Mouse (Mus musculus) G1E (cell line): ENCODE data around the gene Des. TPM values are rescaled to one million over a fixed set of nuclear protein-coding genes. Genes with fewer than 3 reads are reported as not detected.
A peak's percentile ranks its signal among the peaks of the same experiment; 100 is the strongest.

Source experiments
- ATAC-seq: 2 replicates; pipeline ENCODE4 v1.8.0; 2016; ENCODE audit warnings: mild to moderate bottlenecking; ENCODE audit not compliant: insufficient number of reproducible peaks, poor library complexity, low FRiP score, severe bottlenecking; ENCODE audit errors: extremely low read depth
- DNase-seq: peaks from one replicate; pipeline ENCODE4 v3.0.0; 2012; ENCODE audit warnings: low spot score
- H3K27me3 ChIP-seq: 2 replicates; pipeline ENCODE4 v1.6.1; 2012; ENCODE audit warnings: mild to moderate bottlenecking, low read length, inconsistent platforms; ENCODE audit not compliant: insufficient read depth
- H3K36me3 ChIP-seq: replicated peaks from 2 replicates; pipeline ENCODE3; 2012; ENCODE audit warnings: mild to moderate bottlenecking, inconsistent platforms
- H3K4me1 ChIP-seq: 2 replicates; pipeline ENCODE4 v1.6.1; 2012; ENCODE audit warnings: low read depth, low read length, inconsistent platforms, mixed read lengths; ENCODE audit not compliant: insufficient read depth
- H3K4me3 ChIP-seq: 2 replicates; pipeline ENCODE4 v1.5.1; 2012; ENCODE audit warnings: low read depth, mild to moderate bottlenecking, inconsistent platforms, low read length, moderate library complexity, mixed read lengths
- H3K9me3 ChIP-seq: replicated peaks from 2 replicates; pipeline ENCODE4 v1.6.1; 2012; ENCODE audit warnings: inconsistent platforms
- CTCF ChIP-seq: IDR thresholded peaks from 2 replicates; pipeline ENCODE4 v1.5.1; 2012; ENCODE audit warnings: low read depth, low read length, inconsistent platforms, mixed read lengths
- GATA1 ChIP-seq: IDR thresholded peaks from 2 replicates; pipeline ENCODE4 v1.6.1; 2012; ENCODE audit warnings: borderline replicate concordance, low read length, inconsistent platforms, mixed read lengths
- GATA2 ChIP-seq: IDR thresholded peaks from 2 replicates; pipeline ENCODE4 v1.6.1; 2012; ENCODE audit warnings: low read depth, low read length, inconsistent platforms, borderline replicate concordance
- POLR2AphosphoS5 ChIP-seq: IDR thresholded peaks from 2 replicates; pipeline ENCODE4 v1.6.1; 2012; ENCODE audit warnings: low read depth, low read length, inconsistent platforms; ENCODE audit not compliant: insufficient replicate concordance
- TAL1 ChIP-seq: conservative IDR thresholded peaks from 2 replicates; pipeline ENCODE4 v1.6.1; 2012; ENCODE audit warnings: low read depth, low read length, inconsistent platforms, mixed read lengths
- polyA plus RNA-seq: library from polyadenylated mRNA; stranded (reverse); fragments of >175 nt; gene quantifications from 2 replicates; pipeline ENCODE4 v1.2.3, GENCODE M21; 2012
- total RNA-seq, 2 experiments: library from RNA; stranded (forward) in 1 of 2; stranded (reverse) in 1 of 2; fragments of 200-1000 nt in 1 of 2; fragments of >200 nt in 1 of 2; fragmentation: Nextera tagmentation in 1 of 2; gene quantifications; 2 replicates each; pipeline ENCODE4 v1.2.3; 2014 to 2017

Gene Des
- total and polyA plus RNA-seq, 3 experiments, result 5.6 to 13.8 (median 12.9) TPM

DNA sequence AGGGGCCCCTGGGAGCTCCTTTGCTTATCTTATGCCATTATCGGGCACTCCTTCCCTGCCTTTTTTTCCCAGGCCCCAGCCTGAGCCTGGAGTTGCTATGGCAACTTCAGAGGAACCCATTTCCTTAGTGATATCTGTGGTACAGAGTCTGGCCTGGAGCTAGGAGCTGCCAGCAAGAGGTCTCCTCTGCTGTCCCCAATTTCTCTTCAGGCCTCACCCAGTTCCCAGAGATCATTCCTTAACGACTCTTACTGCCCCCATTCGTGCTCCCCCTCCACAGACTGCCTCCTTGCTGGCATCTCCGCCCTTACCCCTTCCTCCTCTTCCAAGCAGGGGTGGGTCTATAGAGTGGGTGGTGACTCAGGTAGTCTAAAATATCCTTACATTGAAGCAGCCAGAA is 26.0 kb downstream of the Des start:
- no peaks in the 10 kb centered on the region for H3K36me3 ChIP-seq
- peaks cover 8% of the 10 kb centered on the region for H3K9me3 ChIP-seq
- H3K4me3 ChIP-seq, result no peak overlapping the region
- peaks cover 50% of the 10 kb centered on the region for H3K27me3 ChIP-seq
- H3K4me1 ChIP-seq, result peaks cover 29% of the 10 kb centered on the region
- ATAC-seq, result no peak
- TF ChIP-seq GATA1, result no peak
- TF ChIP-seq POLR2AphosphoS5, result no peak
- DNase-seq, result no peak

DNA sequence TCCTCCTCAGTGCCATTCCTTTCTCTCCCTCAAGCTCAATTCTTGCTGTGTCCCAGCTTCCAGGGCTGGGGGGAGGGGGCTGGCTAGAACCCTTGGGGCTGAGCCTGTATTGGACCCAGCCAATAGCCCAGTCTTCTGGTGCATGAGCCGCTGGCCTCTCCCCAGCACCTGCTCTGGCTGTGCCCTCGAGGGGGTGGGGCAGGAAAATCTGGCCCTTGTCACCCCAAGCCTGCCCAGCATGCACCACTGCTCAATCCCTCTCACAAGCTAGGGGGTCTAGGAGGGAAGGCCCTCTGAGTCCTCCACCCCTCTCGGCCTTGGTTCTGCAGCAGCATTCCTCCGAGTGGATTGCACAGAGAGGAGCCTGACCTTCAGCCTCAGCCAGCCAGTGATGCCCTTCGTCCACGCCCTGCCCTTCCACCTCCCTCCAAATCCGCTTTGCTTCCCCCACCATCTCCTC is 27.4 kb downstream of the Des start:
- TF ChIP-seq GATA1, result no peak
- no peak for TF ChIP-seq CTCF
- no peak for TF ChIP-seq GATA2
- no peak for TF ChIP-seq TAL1
- no peak for TF ChIP-seq POLR2AphosphoS5
- Histone ChIP-seq H3K4me1 (peaks cover 17% of the 10 kb centered on the region), H3K4me3 (no peak overlapping the region), H3K36me3 (no peaks in the 10 kb centered on the region), H3K9me3 (peaks cover 8% of the 10 kb centered on the region), H3K27me3 (peaks cover 43% of the 10 kb centered on the region)
- no peak for DNase-seq
- no peak for ATAC-seq

DNA sequence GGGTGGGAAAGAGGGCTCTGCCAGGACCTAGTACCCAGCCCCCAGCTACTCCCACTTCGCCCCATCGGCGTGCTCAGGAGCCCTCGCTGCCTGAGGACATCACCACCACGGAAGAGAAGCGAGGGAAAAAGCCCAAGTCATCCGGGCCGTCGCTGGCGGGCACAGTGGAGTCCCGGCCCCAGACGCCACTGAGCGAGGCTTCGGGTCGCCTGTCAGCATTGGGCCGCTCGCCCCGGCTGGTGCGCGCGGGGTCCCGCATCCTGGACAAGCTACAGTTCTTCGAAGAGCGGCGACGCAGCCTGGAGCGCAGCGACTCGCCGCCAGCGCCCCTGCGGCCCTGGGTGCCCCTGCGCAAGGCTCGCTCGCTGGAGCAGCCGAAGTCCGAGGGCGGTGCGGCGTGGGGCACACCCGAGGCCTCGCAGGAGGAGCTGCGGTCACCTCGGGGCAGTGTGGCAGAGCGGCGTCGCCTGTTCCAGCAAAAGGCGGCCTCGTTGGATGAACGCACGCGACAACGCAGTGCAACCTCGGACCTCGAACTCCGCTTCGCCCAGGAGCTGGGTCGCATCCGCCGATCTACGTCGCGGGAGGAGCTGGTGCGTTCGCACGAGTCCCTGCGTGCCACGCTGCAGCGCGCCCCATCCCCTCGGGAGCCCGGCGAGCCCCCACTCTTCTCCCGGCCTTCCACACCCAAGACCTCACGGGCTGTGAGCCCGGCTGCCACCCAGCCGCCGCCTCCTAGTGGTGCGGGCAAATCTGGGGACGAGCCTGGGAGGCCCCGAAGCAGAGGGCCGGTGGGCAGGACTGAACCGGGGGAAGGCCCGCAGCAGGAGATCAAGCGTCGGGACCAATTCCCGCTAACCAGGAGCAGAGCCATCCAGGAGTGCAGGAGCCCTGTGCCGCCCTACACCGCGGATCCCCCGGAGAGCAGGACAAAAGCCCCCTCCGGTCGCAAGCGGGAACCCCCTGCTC is 28.1 kb downstream of the Des start:
- TF ChIP-seq GATA1 (no peak), TAL1 (no peak), GATA2 (no peak), POLR2AphosphoS5 (no peak), CTCF (no peak)

DNA sequence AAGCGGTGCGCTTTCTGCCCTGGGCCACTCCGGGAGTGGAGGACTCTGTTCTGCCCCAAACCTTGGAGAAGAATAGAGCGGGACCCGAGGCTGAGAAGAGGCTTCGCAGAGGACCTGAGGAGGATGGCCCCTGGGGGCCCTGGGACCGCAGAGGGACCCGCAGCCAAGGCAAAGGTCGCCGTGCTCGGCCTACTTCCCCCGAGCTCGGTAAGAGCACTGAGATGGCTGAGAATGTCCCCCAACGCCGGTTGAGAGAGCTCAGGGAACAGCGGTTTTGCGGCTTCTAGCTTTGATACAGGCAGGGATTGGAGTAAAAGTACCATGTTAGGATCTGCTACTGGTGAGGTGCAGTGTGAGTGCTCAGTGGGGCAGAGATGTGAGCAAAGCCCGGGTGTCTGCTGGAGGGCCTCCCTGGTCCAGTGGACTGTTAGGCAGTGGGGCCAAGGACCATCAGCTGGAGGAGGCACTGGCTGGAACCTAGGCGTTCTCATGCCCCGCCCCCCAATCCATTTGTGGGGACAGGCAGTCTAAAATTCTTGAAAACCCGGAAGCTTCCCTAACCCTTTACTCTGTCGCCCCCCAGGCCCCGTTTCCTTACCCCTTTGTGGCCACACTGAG is 28.9 kb downstream of the Des start:
- H3K9me3 ChIP-seq, result peaks cover 8% of the 10 kb centered on the region
- no peak overlapping the region for H3K4me3 ChIP-seq
- H3K27me3 ChIP-seq, result peaks cover 45% of the 10 kb centered on the region
- DNase-seq (no peak), ATAC-seq (no peak)
- H3K36me3 ChIP-seq, result no peaks in the 10 kb centered on the region
- H3K4me1 ChIP-seq, result peaks cover 11% of the 10 kb centered on the region
- TF ChIP-seq TAL1, result no peak
- no peak for TF ChIP-seq POLR2AphosphoS5
- TF ChIP-seq GATA2, result no peak
- TF ChIP-seq GATA1, result no peak
- no peak for TF ChIP-seq CTCF

More for the DNA sequence above, 28.1 kb downstream of the Des start:
- DNase-seq (no peak), ATAC-seq (no peak)
- Histone ChIP-seq H3K4me3 (peak overlapping the region; percentile 10; the same call in 1 of the 2 replicates), H3K9me3 (peaks cover 8% of the 10 kb centered on the region), H3K4me1 (peaks cover 11% of the 10 kb centered on the region), H3K36me3 (no peaks in the 10 kb centered on the region), H3K27me3 (peaks cover 42% of the 10 kb centered on the region)

DNA sequence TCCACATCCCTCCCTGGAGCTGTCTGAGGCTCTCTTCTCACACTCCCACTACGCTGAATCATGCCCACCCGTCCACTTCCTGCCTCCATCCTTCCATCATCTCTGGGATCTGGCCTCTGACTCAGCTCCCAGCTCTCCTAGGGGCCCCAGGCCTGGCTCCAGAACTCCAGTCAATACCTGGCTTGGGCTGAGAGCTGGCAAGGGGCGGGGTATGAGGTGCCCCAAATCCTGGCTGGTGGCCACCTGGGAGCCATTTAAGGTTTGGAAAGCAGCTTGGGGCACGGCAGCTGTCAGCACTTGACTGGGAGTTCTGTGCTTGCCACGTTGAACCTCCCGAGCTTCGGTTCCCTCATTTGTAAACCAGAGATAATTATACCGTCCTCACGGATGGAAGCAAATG is 33.0 kb downstream of the Des start:
- no peaks in the 10 kb centered on the region for H3K4me1 ChIP-seq
- no peak overlapping the region for H3K4me3 ChIP-seq
- peaks cover 5% of the 10 kb centered on the region for H3K9me3 ChIP-seq
- H3K36me3 ChIP-seq, result no peaks in the 10 kb centered on the region
- peaks cover 28% of the 10 kb centered on the region for H3K27me3 ChIP-seq
- TF ChIP-seq POLR2AphosphoS5 (no peak), CTCF (no peak), GATA2 (no peak), GATA1 (no peak)
- no peak for ATAC-seq
- DNase-seq, result no peak

DNA sequence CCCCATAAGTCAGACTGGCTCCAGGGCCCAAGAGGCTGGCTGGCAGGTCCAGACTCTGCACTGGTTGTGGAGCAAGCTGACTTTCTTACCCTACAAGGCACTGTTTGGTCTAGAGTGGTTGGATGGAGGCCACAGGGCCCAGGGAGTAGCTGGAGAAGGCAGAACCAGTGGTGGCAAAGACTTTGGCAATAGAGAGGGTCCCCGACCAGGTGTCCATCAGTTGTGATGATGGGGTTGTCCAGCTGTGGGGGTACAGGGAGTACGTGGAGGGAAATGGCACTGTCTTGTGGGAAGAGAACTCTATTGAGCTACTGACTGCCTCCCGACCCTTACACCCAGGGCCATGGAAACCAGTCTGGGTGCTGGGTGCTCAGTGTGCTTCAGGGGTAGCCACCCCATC is 33.7 kb downstream of the Des start:
- peaks cover 25% of the 10 kb centered on the region for H3K27me3 ChIP-seq
- no peaks in the 10 kb centered on the region for H3K9me3 ChIP-seq
- TF ChIP-seq CTCF (no peak), GATA1 (no peak), GATA2 (no peak), POLR2AphosphoS5 (no peak), TAL1 (no peak)
- DNase-seq, result no peak
- no peak overlapping the region for H3K4me3 ChIP-seq
- peaks cover 4% of the 10 kb centered on the region for H3K4me1 ChIP-seq
- no peaks in the 10 kb centered on the region for H3K36me3 ChIP-seq
- no peak for ATAC-seq
